Mouse (Mus musculus) thymus, postnatal 36 days (tissue): ENCODE measurements around the gene Hdgfl2.
"Not testable (repeated sequence)": the region's sequence is repeated elsewhere in the genome, so short reads cannot be mapped to it uniquely, and the experiment has no call there.

Source experiments
- DNase-seq, 2 experiments: peaks; one replicate each; pipeline ENCODE4 v3.0.0; 2022; ENCODE audit warnings: mixed read lengths in 2 of 2

The Hdgfl2 gene

DNA sequence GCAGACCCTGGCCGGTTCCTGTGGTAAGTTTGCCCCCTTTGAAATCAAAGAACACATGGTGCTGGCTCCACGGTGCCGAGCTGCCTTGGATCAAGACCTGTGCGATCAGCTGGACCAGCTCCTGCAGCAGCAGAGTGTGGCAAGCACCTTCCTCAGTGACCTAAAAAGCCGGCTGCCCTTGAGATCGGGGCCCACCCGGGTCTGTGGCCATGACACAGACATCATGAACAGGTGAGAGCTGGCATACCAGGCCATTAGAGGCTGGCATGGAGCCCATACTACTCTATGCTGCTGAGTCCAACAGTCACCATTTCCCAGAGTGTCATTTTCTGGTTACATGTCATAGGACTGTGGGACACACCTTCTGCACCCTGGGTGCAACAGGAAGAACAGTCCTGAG, 17.4 kb upstream of the Hdgfl2 start:
- DNase-seq: no peak

DNA sequence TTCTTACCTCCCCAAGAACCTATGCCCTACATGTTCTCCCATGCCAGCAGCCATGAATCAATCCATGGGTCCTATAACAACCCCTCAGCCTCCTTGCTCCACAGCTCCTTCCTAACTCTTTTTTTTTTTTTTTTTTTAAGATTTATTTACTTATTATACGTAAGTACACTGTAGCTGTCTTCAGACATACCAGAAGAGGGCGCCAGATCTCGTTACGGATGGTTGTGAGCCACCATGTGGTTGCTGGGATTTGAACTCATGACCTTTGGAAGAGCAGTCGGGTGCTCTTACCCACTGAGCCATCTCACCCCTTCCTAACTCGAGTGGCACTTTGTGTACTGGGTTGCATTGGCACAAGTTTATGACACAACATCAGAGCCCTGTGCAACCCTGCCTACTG, 13.7 kb upstream of the Hdgfl2 start:
- not testable (repeated sequence) for DNase-seq

DNA sequence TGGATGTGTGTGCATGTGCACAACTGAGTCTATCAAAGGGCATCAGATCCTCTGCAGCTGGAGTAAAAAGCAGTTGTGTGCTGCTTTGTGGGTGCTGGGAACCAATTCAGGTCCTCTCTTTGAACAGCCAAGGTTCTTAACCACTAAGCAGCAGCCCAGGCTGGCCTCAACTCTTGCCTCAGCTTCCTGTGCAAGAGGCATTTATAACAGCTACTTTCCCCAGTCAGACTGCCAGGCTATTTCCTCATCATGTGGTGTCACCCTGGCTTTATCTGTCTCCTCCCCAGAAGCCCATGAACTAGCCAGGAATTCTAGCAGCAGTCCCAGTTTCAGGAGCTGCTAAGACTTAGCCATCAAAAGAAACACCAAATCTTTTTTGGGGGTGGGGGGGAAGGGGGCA, 13.0 kb upstream of the Hdgfl2 start:
- no peak for DNase-seq

DNA sequence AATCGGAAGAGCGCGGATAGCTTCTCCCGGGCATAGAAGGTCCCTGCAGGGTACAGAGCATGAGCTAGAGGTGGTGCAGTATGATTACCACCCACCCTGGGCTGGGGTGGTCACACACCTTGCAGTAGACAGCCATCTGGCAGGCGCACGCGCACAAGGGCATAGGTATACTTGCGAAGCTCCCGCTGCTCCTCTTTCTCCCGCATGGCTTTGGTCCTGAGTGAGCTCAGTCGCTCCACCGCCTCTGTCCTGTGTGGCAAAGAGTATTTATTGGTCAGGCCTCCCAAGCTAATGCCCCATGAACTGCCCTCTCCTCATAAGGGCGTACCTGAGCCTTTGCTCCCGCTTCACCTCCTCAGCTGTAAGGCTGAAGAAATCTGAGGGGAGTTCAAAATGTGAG, 10.4 kb upstream of the Hdgfl2 start:
- no peak for DNase-seq

DNA sequence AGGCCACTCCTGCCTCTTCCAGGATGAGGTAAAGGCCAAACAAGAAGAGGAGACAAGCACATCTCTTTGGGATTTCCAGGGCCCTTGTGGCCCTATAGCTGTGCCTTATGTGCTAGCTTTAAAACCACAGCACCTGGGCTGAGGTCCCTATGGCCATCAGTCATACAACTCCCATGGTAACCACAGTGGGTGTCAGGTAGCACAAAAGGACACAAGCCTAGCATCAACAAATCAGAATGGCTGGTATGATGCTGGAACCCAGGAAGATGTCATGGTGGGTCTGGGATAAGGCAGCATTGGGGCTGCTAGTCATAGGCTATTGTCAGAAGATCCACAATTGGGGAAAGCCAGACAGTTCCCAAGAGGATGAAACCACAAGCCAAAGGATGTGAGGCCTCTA, 8.3 kb upstream of the Hdgfl2 start:
- no peak for DNase-seq

DNA sequence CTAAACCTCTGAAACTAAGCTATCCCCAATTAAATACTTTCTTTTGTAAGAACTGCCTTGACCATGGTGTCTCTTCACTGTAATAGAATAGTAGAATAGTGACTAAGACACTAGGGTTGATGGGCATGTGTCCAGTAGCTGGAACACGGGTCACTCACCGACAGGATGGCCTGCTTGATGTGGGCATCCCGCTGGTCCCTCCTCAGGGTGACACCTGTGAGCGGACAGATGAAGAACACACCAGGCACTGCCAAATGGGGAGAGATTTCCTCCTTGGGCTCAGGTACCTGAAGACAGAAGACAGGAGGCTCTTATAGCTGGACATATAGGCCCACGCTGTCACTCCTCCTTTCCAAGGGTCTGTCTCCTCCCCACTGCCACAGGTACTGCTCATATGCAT, 7.2 kb upstream of the Hdgfl2 start:
- no peak for DNase-seq

DNA sequence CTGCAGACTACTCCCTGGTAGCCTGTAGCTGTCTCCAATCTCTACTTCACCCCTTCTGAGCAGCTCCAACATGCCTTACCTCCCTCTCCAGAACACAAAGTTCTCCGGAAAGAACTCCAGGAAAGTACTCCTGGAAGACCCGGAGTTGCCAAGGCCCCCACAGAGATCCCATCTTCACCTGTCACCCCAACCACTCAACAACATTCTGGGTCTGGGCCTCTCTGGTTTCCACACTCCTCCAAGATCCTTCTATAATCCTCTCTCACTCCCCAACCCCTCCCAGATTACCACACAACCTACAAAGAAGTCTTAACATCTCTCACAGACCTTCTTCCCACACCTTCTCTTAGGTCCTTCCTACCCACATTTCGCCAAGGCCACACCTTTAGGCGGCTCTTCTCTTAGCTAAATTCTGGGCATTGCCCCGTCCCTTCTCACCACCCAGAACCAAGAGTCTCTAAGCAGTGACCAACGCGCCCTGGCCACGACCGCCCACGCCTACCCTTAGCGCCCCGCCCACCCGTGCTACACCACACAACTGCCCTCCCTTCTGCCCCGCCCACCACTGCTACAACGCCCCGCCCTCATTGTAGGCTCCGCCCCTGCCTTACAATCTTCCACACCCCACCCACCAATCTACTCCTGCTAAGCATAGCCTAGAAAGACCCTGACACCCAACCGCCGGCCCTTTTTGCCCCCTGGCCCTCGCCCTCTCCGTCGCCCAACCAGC, 5.2 kb upstream of the Hdgfl2 start:
- peak; percentile 83 to 84 for DNase-seq

DNA sequence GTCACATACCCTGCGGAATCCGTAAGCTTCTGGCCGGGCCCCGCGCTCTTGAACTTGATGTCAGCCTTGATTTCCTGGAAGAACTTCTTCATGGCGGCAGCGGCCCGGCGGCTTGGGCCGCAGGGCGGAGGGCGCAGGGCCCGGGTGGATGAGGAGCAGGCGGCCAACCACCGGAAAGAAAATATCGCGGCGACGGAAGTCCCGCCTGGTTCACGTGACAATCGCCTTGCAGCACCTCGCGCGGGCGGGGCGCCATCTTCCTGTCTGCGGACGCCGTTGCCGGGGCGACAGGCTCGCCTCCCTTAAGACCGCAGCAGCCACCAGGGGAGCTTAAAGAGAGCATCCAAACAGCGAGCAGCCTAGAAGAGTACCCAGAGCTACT, 4.6 kb upstream of the Hdgfl2 start, which contains the start of gene Ubxn6:
Ubxn6 (minus strand) TSS at position 202 of the 382 bp plus-strand sequence.
- peak; percentile 96 to 98 for DNase-seq

DNA sequence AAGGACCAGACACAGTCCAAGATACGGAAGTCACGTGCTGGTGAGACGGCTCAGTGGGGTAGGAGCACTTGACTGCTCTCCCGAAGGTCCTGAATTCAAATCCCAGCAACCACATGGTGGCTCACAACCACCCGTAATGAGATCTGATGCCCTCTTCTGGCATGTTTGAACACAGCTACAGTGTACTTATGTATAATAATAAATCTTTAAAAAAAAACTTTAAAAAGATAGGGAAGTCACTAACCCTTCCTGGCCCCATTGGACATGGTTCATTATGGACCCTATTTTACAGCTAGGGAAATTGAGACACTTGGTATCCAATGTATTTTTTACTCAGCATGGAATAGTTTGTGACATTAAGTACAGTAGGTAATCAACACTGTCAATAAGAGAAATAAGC, 1.9 kb upstream of the Hdgfl2 start:
- DNase-seq: no peak

DNA sequence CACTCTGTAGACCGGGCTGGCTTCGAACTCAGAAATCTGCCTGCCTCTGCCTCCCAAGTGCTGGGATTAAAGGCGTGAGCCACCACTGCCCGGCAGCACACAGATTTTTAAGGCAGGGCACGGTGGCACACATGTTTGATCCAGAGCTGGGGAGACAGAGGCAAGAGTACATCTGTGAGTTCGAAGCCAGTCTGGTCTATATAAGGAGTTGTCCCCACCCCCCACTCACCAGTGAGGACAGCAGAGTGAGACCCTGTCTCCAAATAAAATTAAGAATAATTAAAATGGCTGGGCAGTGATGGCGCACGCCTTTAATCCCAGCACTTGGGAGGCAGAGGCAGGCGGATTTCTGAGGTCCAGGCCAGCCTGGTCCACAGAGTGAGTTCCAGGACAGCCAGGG, 1.1 kb upstream of the Hdgfl2 start:
- peak in 1 of 2 experiments; percentile 30 for DNase-seq

DNA sequence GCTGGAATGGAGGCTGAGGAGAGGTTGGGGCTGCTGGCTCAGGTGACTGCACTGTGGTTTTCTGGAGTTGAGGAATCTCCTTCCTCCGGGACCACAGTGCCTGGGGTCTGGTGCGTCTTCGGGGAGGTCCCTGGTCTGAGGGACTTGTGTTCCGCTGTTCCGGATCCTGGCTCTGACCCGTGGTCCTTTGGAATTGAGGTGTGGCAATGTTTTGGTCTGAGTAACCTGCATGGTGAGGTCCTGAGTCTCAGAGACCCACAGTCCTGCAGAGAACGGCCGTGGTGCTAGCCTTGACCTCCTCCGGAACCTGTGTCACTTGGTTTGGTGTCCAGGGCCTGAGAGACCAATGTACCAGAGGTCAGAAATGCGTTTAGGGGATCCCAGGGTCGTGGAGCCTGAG, 487 bp downstream of the Hdgfl2 start:
- DNase-seq: no peak

DNA sequence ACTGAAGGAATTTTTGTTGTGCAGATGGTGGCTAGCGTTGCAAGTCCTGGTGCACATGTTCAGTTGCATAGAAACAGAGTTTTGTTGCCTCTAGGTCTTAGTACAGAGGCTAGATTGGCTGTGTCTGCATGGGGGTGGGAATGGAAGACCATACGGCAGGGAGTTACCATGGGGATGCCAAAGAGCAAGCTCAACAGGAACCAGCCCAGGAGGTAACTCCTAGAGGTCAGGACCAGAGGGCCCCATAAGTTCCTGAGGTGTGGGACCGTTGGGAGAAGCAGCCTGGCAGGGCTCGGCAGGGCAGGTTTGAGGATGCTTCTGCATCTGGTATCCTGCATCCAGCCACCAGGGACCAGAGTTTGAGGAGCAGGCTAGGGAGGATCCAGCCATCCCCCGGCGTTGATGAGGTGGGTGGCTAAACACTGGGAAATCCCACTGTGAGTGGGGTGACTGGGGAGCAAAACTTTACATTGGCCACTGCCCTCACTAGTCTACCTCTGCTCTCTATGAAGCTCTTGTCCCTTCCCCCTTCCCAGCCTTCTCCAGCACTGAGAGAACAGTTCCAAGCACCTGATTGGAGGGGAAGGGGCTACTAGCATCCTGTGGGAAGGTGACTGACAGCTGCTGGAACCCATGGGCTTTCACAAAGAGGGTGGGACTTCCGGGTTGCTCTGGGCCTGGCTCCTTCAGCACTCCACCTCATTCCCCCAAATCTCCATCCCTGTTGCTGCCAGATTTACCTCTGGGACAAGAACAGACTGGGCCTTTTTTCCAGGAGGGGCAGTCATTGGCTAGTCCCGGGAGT, 1.5 kb downstream of the Hdgfl2 start:
- DNase-seq: no peak

DNA sequence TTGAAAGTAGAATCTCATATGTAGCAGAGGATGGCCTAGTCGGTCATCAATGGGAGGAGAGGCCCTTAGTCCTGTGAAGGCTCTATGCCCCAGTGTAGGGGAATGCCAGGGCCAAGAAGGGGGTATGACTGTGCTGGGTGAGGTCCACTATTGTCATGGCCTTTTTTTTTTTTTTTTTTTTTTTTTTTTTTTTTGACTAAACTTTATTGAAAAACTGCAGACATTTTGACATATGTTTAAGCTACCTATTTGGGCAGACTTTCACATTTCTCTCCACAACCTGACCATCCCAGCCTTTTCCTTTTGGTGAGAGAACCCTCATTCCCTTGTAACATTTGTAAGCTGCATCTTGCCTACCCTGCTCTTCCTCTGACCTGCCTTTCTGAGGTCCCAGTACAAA, 12.9 kb downstream of the Hdgfl2 start:
- DNase-seq: no peak

DNA sequence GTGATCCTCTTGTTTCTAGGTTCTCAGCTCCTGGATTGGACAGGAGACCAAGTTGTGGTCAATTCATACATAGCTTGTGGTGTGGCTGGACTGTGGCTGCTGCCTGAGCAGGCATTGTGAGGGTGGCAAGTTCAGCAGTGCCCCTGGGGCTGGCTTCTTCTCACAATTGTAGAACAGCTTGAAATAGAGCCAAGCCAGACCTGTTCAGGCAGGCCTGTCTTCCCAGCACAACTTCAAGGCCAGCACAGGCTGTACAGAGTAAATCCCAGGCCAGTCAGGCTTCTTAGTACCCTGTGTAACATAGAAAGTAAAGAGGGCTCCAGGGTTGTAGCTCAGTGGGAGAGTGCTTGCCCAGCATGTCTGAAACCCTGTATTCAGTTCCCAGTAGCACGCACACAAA, 13.4 kb downstream of the Hdgfl2 start:
- no peak for DNase-seq

DNA sequence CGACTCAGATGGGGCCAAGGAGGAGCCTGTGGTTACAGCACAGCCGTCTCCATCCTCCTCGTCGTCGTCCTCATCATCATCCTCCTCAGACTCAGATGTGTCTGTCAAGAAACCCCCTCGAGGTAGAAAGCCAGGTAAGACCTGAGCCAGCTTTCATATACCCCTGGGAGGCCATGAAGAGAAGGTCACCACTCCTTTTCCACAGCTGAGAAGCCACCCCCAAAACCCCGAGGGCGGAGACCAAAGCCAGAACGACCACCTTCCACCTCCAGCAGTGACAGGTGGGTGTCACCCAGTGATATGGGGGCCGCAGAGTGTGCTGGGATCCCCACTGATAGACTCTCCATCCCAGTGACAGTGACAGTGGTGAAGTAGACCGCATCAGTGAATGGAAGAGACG, 17.4 kb downstream of the Hdgfl2 start:
- no peak for DNase-seq

DNA sequence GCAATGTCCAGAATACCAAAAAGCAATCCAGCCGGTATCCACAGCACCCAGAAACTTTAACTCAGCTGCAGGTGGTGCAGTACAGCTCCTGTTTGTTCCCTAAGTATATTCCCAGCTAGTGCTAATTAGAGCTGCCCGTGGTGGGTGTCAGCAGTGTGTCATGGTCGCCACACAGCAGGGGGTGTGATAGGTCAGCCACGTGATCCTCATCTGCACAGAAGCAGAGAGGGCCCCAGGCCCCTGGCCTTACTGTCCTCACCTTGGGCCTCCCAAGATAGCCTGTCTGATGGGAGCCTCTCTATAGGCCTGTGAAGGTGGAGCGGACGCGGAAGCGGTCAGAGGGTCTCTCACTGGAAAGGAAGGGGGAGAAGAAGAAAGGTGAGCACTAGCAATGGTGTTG, 18.7 kb downstream of the Hdgfl2 start:
- no peak for DNase-seq

DNA sequence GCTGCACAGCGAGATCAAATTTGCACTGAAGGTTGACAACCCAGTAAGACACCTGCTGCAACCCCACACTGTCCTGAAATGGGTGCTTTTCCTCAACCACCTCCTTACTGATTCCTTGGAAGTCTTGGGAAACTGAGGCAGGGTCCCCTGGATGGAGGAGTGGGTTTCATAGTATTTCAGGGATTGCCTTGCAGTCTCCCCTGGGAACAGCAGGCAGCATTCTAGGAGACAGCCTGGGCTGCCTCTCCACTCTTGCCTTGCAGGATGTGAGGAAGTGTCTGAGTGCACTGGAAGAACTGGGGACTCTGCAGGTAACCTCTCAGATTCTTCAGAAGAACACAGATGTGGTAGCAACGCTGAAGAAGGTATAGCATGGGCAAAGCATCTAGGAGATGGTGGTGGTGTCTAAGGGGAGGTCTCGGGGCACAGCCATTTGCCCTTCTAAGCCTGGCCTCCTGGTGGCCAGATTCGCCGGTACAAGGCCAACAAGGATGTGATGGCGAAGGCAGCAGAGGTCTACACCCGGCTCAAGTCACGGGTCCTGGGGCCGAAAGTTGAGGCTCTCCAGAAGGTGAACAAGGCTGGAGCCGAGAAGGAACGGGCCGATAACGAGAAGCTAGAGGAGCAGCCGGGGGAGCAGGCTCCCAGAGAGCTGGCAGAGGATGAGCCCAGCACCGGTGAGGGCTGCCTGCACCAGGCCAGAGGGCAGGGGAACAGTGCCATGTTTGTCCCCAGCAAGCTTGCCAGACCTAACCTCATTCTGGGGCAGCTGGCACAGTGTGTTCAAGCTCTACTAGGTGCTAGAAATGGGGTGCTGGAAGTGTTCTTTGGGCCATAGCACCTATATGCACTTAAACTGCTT, 19.5 kb downstream of the Hdgfl2 start:
- no peak for DNase-seq

DNA sequence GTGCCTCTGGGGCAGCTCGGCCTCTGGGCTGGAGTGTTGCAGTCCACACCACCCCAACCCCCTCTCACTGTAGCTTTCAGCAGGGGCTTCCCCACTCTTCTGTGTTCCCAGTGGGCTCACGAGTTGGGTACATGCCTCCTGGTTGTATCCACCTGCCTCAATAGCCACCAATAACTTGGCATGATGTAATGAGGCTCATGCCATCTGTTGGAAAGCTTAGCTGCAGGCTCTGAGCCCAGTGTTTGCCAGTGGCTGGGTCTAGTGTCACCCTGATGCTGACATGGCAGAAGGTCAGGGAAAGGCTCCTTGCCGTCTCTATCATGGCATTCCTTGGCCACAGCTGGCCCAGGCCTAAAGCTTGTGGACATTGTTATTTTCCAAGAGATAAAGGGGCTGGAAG, 21.4 kb downstream of the Hdgfl2 start:
- DNase-seq: no peak

DNA sequence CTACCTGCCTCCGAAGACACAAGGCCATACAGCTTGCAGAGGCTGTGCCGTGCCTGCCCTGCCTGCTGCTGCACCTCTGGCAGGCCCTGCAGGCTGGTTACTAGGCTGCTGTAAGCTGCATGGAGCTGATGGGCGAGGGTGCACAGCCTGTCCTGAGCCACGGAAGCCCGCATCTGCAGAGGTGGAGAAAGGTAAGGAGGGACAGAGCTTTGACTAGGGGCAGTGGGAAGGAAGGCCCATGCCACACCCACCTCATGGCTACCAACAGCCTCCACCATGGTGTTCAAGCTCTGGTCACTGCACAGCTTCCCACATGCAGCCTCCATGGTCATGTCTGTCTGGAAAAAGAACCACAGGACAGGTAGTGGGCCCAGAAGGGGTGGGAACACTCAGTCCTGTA, 22.7 kb downstream of the Hdgfl2 start:
- no peak for DNase-seq

DNA sequence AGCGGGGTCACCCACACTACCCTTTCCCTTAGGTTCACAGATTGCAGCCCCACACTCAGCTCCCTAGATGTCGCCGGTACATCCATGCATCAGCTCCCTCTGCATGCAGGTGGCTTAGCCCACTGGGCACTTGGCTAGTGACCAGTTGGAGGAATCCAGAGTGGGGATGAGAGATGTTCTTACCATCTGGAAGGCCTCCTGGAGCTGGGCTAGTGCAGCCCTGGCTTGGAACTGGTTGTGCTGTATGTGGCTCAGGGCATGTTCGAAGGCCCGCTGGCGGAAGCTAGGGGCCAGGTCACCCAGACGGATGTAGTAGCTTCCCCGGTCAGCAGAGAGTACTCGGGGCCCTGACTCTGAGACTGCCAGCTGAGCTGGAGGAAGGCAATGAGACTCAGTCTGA, 23.5 kb downstream of the Hdgfl2 start:
- no peak for DNase-seq

DNA sequence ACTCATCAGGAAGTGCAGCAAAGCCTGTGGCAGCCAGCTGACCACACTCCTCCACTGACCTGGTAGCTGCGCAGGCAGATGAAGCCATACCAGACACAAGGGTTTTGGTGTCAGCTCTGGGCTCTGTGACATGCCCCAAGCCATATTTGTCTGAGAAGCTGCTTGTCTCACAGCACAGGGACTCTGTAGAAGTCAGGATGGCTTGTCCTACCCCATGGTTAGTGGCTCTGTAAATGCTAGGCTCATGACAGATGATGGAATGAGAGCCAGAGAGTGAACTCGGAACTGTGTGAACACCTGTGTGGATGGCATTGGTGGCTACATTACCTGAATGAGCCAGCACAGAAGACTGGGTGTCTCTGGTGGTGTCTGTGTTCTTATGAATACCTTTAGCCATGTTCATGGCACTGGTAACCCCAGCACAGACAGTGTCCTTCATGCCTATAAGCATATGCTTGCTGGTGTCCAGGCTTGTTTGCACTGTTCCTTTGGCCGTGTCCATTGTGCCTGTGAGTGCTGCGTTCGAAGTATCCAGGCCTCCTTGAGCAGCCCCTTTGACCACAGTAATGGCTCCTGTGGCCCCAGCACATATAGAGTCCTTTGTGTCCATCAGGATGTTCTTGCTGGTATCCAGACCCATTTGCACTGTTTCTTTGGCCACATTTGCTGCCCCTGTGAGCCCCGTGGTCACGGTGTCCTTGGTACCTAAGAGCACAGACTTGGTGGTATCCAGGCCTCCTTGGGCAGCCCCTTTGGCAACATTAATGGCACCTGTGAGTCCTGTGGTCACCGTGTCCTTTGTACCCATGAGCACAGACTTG, 24.2 kb downstream of the Hdgfl2 start:
- DNase-seq: no peak

DNA sequence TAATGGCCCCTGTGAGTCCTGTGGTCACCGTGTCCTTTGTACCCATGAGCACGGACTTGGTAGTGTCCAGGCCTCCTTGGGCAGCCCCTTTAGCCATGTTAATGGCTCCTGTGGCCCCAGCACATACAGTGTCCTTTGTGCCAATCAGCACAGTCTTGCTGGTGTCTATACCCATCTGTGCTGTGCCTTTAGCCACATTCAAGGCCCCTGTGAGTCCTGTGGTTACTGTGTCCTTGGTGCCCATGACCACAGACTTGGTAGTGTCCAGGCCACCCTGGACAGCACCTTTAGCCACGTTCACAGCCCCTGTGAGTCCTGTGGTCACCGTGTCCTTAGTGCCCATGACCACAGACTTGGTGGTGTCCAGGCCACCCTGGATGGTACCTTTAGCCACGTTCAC, 25.4 kb downstream of the Hdgfl2 start:
- not testable (repeated sequence) for DNase-seq

DNA sequence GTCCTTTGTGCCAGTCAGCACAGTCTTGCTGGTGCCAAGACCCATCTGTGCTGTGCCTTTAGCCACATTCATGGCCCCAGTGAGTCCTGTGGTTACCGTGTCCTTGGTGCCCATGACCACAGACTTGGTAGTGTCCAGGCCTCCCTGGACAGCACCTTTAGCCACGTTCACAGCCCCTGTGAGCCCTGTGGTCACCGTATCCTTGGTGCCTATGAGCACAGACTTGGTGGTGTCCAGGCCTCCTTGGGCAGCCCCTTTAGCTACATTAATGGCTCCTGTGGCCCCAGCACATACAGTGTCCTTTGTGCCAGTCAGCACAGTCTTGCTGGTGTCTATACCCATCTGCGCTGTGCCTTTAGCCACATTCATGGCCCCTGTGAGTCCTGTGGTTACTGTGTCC, 27.0 kb downstream of the Hdgfl2 start:
- not testable (repeated sequence) for DNase-seq
